In the genomic region with DNA sequence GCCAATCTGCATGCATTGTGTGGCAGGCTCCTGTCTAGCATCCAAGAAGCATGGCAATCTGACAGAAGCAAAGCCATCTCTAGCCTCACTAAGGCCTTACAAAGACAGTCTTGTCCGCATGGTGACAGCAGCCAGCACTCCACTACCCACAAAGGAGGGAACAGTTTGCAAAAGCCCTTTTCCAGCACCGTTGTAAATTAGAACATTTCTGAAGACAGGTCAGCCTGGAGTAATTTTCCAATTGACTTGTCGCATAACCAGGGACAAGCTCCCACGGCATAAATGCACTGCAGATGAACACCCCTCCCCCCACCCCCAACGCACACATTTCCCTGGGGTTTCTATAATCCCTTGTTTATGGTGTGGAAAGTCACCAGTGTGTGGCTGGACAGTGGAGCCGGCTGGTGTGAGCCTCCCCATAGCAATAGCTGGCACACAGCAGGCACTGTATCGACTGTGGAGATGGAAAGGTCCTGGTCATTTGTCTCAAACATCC, we compare ENCODE assay signal across 7 mouse cellular contexts. TPM values are rescaled to one million over a fixed set of nuclear protein-coding genes. Genes with fewer than 3 reads are reported as not detected.
DNase-seq lines count a peak whose midpoint lies in the region; ATAC-seq and TF ChIP-seq lines count a peak whose summit lies in the region.

No protein-coding gene starts in this region.

- WGBS in heart, embryonic 12.5 days = 65% methylated on average over 7 of the region's 7 CpGs

- H3K4me1 ChIP-seq in cortical plate, adult 2 months (ENCODE audit: control insufficient read depth, insufficient read depth, low read length) = no peaks in the 10 kb centered on the region; the same call in 1 of the 2 replicates
- H3K4me1 ChIP-seq in heart, embryonic 12.5 days (replicated peaks) = no peaks in the 10 kb centered on the region

- no peaks in the 10 kb centered on the region for H3K36me3 ChIP-seq in heart, embryonic 12.5 days

- H3K27me3 ChIP-seq in heart, embryonic 12.5 days (replicated peaks) = no peaks in the 10 kb centered on the region

- TF ChIP-seq CTCF in cortical plate, adult 2 months (IDR thresholded peaks at IDR 0.05; ENCODE audit: extremely low read depth, insufficient read depth, low read length) = no peak

- no peak for TF ChIP-seq POLR2A in cortical plate, adult 2 months (IDR thresholded peaks at IDR 0.05; ENCODE audit: extremely low read depth, insufficient read depth, low read length)

- H3K4me2 ChIP-seq in heart, embryonic 12.5 days = no peak overlapping the region

- H3K4me3 ChIP-seq in cortical plate, adult 2 months (ENCODE audit: insufficient read depth, low read length) = no peak overlapping the region
- no peak overlapping the region for H3K4me3 ChIP-seq in heart, embryonic 12.5 days

- DNase-seq in frontal cortex, adult 2 months (ENCODE audit: extremely low spot score in 1 of 2, low spot score in 1 of 2) = peak; percentile 22 to 54
- peak; percentile 4 to 52 for DNase-seq in left cerebral cortex, adult 8-10 months (ENCODE audit: low spot score in 2 of 2)
- DNase-seq in right cerebral cortex, adult 18-20 months = peak; percentile 41
- DNase-seq in thymus, adult 18-20 months = no peak
- DNase-seq in urinary bladder, postnatal 10 days (ENCODE audit: low spot score) = no peak

- H3K27ac ChIP-seq in cortical plate, adult 2 months (ENCODE audit: insufficient read depth, low read length) = peak overlapping the region; percentile 48; the same call in 1 of the 2 replicates
- no peak overlapping the region for H3K27ac ChIP-seq in heart, embryonic 12.5 days (ENCODE audit: poor library complexity, severe bottlenecking)

- H3K9ac ChIP-seq in heart, embryonic 12.5 days = no peak overlapping the region

- ATAC-seq in heart, embryonic 12.5 days (ENCODE audit: insufficient number of reproducible peaks, low FRiP score) = no peak

- H3K9me3 ChIP-seq in heart, embryonic 12.5 days (replicated peaks) = no peaks in the 10 kb centered on the region; the same call in 1 of the 2 replicates

RNA-seq across cellular contexts. Expression of a gene that starts 35.0 kb away (rescaled TPM):
- 3.1 and 3.8 TPM in 2 replicates for polyA plus RNA-seq in cortical plate, adult 2 months (2012; rRNA removed)
- polyA plus RNA-seq in frontal cortex, adult 2 months (2012; rRNA removed) = 3.0 and 3.1 TPM in 2 replicates
- total RNA-seq in left cerebral cortex, adult 8-10 months (2022) = 1 to 10 TPM; 4.1 to 7.0 (median 5.9) TPM
- 3.1 and 3.8 TPM in 2 replicates for polyA plus RNA-seq in heart, embryonic 12.5 days (2016; fragmentation: Nextera tagmentation; extraction: Ambion mirVana)

Comparison
In these comparisons a context has a peak if more than half of its experiments do, and no peak if none do; other contexts are left out.
1. DNase-seq: peak in frontal cortex, adult 2 months (2 of 2), left cerebral cortex, adult 8-10 months (2 of 2) and right cerebral cortex, adult 18-20 months (single experiment); none in thymus, adult 18-20 months (0 of 2) and urinary bladder, postnatal 10 days (single experiment).